Comparison of ENCODE assay signal across 8 mouse cellular contexts in genomic region chr1:167283441-167284257, GRCm38 (mm10). TPM values are rescaled to one million over a fixed set of nuclear protein-coding genes. Genes with fewer than 3 reads are reported as not detected.
DNase-seq lines count a peak whose midpoint lies in the region; ATAC-seq and TF ChIP-seq lines count a peak whose summit lies in the region.

No protein-coding gene starts in this region.

- intact Hi-C loops in gastrocnemius, adult 2 months (cut with DNase I), result no loop called here
- intact Hi-C loops in left cerebral cortex, postnatal 36 days (cut with DNase I), result loop anchor here (5.0 kb wide), 1 partner anchor 41 kb away; no protein-coding TSS in a partner anchor

- H3K9ac ChIP-seq in embryonic facial prominence, embryonic 15.5 days, result peak overlapping the region; percentile 70
- peak overlapping the region; percentile 94 for H3K9ac ChIP-seq in hindbrain, embryonic 11.5 days (ENCODE audit: low read depth, low read length)

- TF ChIP-seq CTCF in gastrocnemius, adult 2 months (IDR thresholded peaks at IDR 0.05), result no peak

- H3K27ac ChIP-seq in gastrocnemius, adult 2 months, result peak overlapping the region; percentile 92
- H3K27ac ChIP-seq in embryonic facial prominence, embryonic 15.5 days (replicated peaks), result peak overlapping the region; percentile 88
- peak overlapping the region; percentile 97 for H3K27ac ChIP-seq in hindbrain, embryonic 11.5 days (ENCODE audit: low read depth, low read length)

- no peak for ATAC-seq in embryonic facial prominence, embryonic 15.5 days (ENCODE audit: insufficient number of reproducible peaks, low FRiP score, low TSS enrichment, low read depth)
- peak; percentile 25 for ATAC-seq in hindbrain, embryonic 11.5 days (ENCODE audit: low FRiP score)
- peak; percentile 30 for ATAC-seq in megakaryocyte progenitor cell, adult 5-6 weeks (replicated peaks; ENCODE audit: poor library complexity)

- WGBS in embryonic facial prominence, embryonic 15.5 days, result under 1% methylated on average over 44 of the region's 44 CpGs
- under 1% methylated on average over 44 of the region's 44 CpGs for WGBS in hindbrain, embryonic 11.5 days

- H3K4me2 ChIP-seq in embryonic facial prominence, embryonic 15.5 days (replicated peaks), result peak overlapping the region; percentile 87
- H3K4me2 ChIP-seq in hindbrain, embryonic 11.5 days (replicated peaks; ENCODE audit: low read depth, low read length), result peak overlapping the region; percentile 68

- DNase-seq in gastrocnemius, adult 2 months, result peak; percentile 30
- no peak for DNase-seq in gastrocnemius, postnatal 25 days
- DNase-seq in adrenal gland, adult 2 months, result peak; percentile 76
- DNase-seq in hindbrain, embryonic 11.5 days (ENCODE audit: low spot score), result peak; percentile 78
- DNase-seq in left cerebral cortex, postnatal 36 days (ENCODE audit: low spot score in 2 of 2), result peak; percentile 65 to 77
- peak; percentile 40 to 55 for DNase-seq in right cerebral cortex, postnatal 36 days (ENCODE audit: low spot score in 2 of 2)

- H3K4me3 ChIP-seq in gastrocnemius, adult 2 months, result peak overlapping the region; percentile 95
- H3K4me3 ChIP-seq in embryonic facial prominence, embryonic 15.5 days (replicated peaks), result peak overlapping the region; percentile 89
- H3K4me3 ChIP-seq in hindbrain, embryonic 11.5 days (ENCODE audit: low read depth, low read length), result peak overlapping the region; percentile 90

- peaks cover 27% of the 10 kb centered on the region for H3K4me1 ChIP-seq in embryonic facial prominence, embryonic 15.5 days
- H3K4me1 ChIP-seq in hindbrain, embryonic 11.5 days (replicated peaks; ENCODE audit: control insufficient read depth, insufficient read depth, low read length), result peaks cover 5% of the 10 kb centered on the region

- no peaks in the 10 kb centered on the region for H3K36me3 ChIP-seq in embryonic facial prominence, embryonic 15.5 days
- H3K36me3 ChIP-seq in hindbrain, embryonic 11.5 days (ENCODE audit: control insufficient read depth, insufficient read depth, low read length), result no peaks in the 10 kb centered on the region

- no peaks in the 10 kb centered on the region for H3K9me3 ChIP-seq in embryonic facial prominence, embryonic 15.5 days (replicated peaks)
- H3K9me3 ChIP-seq in hindbrain, embryonic 11.5 days (ENCODE audit: control insufficient read depth, low read length), result no peaks in the 10 kb centered on the region

- H3K27me3 ChIP-seq in embryonic facial prominence, embryonic 15.5 days, result no peaks in the 10 kb centered on the region
- no peaks in the 10 kb centered on the region for H3K27me3 ChIP-seq in hindbrain, embryonic 11.5 days (ENCODE audit: control insufficient read depth, insufficient read depth, low read length)

RNA-seq across cellular contexts. Expression of gene Uck2, which starts 1.5 kb away (rescaled TPM):
- 10 to 100 TPM; 14.1 to 22.4 TPM for total RNA-seq in gastrocnemius, adult 2 months (2021)
- total RNA-seq in gastrocnemius, postnatal 25 days (2021), result 10 to 100 TPM; 16.9 to 29.3 TPM
- 100 to 1,000 TPM in 1 of 2 experiments, 10 to 100 TPM in 1; 39.5 to 107 TPM for total RNA-seq in adrenal gland, adult 2 months (2021)
- 15.8 and 30.4 TPM in 2 replicates for polyA plus RNA-seq in adrenal gland, adult 2 months (2012; rRNA removed)
- 60.2 and 62.4 TPM in 2 replicates for polyA plus RNA-seq in embryonic facial prominence, embryonic 15.5 days (2015; fragmentation: Nextera tagmentation; extraction: Ambion mirVana)
- polyA plus RNA-seq in hindbrain, embryonic 11.5 days (2014; fragmentation: Nextera tagmentation; extraction: Ambion mirVana), result 106 and 116 TPM in 2 replicates
- 10 to 100 TPM; 37.4 to 42.5 TPM for total RNA-seq in left cerebral cortex, postnatal 36 days (2021)
- total RNA-seq in megakaryocyte progenitor cell, adult 5-6 weeks (2015), result 228 and 234 TPM in 2 replicates
- 234 and 288 TPM in 2 replicates for total RNA-seq in megakaryocyte progenitor cell, adult 5-6 weeks (2017)

RNA-seq across cellular contexts. Expression of gene Tmco1, which starts 24.5 kb away (rescaled TPM):
- total RNA-seq in gastrocnemius, adult 2 months (2021), result 10 to 100 TPM; 33.2 to 40.4 TPM
- total RNA-seq in gastrocnemius, postnatal 25 days (2021), result 10 to 100 TPM; 32.6 to 41.3 TPM
- 100 to 1,000 TPM; 141 to 146 TPM for total RNA-seq in adrenal gland, adult 2 months (2021)
- 58.7 and 83.4 TPM in 2 replicates for polyA plus RNA-seq in adrenal gland, adult 2 months (2012; rRNA removed)
- polyA plus RNA-seq in embryonic facial prominence, embryonic 15.5 days (2015; fragmentation: Nextera tagmentation; extraction: Ambion mirVana), result 92.0 and 92.5 TPM in 2 replicates
- 93.3 and 95.7 TPM in 2 replicates for polyA plus RNA-seq in hindbrain, embryonic 11.5 days (2014; fragmentation: Nextera tagmentation; extraction: Ambion mirVana)
- total RNA-seq in left cerebral cortex, postnatal 36 days (2021), result 10 to 100 TPM; 42.6 to 46.5 TPM
- 168 and 183 TPM in 2 replicates for total RNA-seq in megakaryocyte progenitor cell, adult 5-6 weeks (2015)
- 176 and 178 TPM in 2 replicates for total RNA-seq in megakaryocyte progenitor cell, adult 5-6 weeks (2017)
